Mouse (Mus musculus): ENCODE measurements around the gene Ciao1. TPM values are rescaled to one million over a fixed set of nuclear protein-coding genes. Genes with fewer than 3 reads are reported as not detected.

Ciao1 gene
- polyA plus RNA-seq, 1 experiment from 2014 or later = 49.7 TPM

Other genes with a start within 250 kb of the Ciao1 start
- 9.0 and 9.6 TPM in 2 replicates for gene Ap4e1, start 239.1 kb downstream of the Ciao1 start, polyA plus RNA-seq (2016; fragmentation: Nextera tagmentation; extraction: Ambion mirVana)
- 64.6 and 65.7 TPM in 2 replicates for gene Blvra, start 177.2 kb downstream of the Ciao1 start, polyA plus RNA-seq (2016; fragmentation: Nextera tagmentation; extraction: Ambion mirVana)
- 73.3 and 75.2 TPM in 2 replicates for gene Ncaph, start 113.9 kb downstream of the Ciao1 start, polyA plus RNA-seq (2016; fragmentation: Nextera tagmentation; extraction: Ambion mirVana)
- 28.8 and 30.1 TPM in 2 replicates for gene Itpripl1, start 104.4 kb downstream of the Ciao1 start, polyA plus RNA-seq (2016; fragmentation: Nextera tagmentation; extraction: Ambion mirVana)
- gene 1810024B03Rik, start 39.5 kb downstream of the Ciao1 start, polyA plus RNA-seq (2016; fragmentation: Nextera tagmentation; extraction: Ambion mirVana) = 1.6 and 1.7 TPM in 2 replicates
- gene Snrnp200, start 39.4 kb downstream of the Ciao1 start, polyA plus RNA-seq (2016; fragmentation: Nextera tagmentation; extraction: Ambion mirVana) = 48.2 and 49.0 TPM in 2 replicates
- gene Tmem127, start 92 bp upstream of the Ciao1 start, polyA plus RNA-seq (2016; fragmentation: Nextera tagmentation; extraction: Ambion mirVana) = 16.0 and 16.4 TPM in 2 replicates
- gene Stard7, start 22.4 kb upstream of the Ciao1 start, polyA plus RNA-seq (2016; fragmentation: Nextera tagmentation; extraction: Ambion mirVana) = 78.4 and 78.5 TPM in 2 replicates
- gene Dusp2, start 88.3 kb upstream of the Ciao1 start, polyA plus RNA-seq (2016; fragmentation: Nextera tagmentation; extraction: Ambion mirVana) = 7.3 and 8.0 TPM in 2 replicates
- gene Astl, start 90.8 kb upstream of the Ciao1 start, polyA plus RNA-seq (2016; fragmentation: Nextera tagmentation; extraction: Ambion mirVana) = not detected in 2 replicates
- 38.3 and 42.5 TPM in 2 replicates for gene Adra2b, start 115.4 kb upstream of the Ciao1 start, polyA plus RNA-seq (2016; fragmentation: Nextera tagmentation; extraction: Ambion mirVana)
- 0.37 and 0.49 TPM in 2 replicates for gene Gpat2, start 177.4 kb upstream of the Ciao1 start, polyA plus RNA-seq (2016; fragmentation: Nextera tagmentation; extraction: Ambion mirVana)
- gene Fahd2a, start 196.7 kb upstream of the Ciao1 start, polyA plus RNA-seq (2016; fragmentation: Nextera tagmentation; extraction: Ambion mirVana) = 17.2 and 17.5 TPM in 2 replicates